Mouse (Mus musculus) right cerebral cortex, postnatal 10 days (tissue): ENCODE results near the gene Dmbx1.
A peak's percentile ranks its signal among the peaks of the same experiment; 100 is the strongest.

Source experiments
- DNase-seq, 2 experiments: peaks; one replicate each; pipeline ENCODE4 v3.0.0; 2021; ENCODE audit warnings: low spot score in 2 of 2

Gene Dmbx1

DNA sequence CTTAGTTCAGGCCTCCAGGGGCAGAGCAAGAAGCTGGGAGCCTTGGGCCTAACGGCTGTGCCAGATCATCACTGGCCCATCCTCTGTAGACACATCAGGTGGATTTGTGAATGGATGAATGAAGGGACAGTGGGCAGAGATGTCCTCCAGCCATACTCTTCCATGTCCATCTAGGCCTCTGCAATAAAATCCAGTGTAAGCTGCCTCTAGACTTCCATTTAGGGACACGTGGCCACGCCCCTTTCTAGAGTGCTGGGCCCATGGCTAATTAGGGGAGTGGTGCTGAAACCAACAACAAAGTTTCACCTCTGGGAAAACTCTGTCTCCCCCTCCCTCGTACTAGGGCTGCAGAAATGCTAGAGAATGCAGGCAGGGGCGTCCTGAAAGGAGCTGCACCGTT lies 49.7 kb downstream of the Dmbx1 start:
- no peak for DNase-seq

GRCm38 (mm10) chr4:115886875-115887274 lies 52.9 kb downstream of the Dmbx1 start:
- DNase-seq = no peak

DNA sequence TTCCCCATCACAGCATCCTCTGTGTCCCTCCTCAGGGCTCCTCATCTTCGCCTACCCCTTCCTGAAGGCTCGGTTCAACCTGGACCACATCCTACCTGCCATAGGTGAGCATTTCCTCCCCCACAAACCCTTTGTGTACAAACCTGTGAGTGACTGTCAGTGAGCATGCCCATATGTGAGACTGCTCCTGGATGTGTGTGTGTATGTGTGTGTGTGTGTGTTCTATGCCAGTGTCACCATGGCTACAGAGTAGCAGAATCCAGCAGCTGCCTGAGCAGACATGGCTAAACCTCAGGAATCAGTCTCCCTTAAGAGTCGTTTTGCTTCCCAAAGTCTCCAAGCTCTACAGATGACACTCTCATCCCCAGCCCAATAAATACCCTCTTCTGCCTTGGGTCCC lies 53.9 kb downstream of the Dmbx1 start:
- DNase-seq = peak; percentile 72 to 84

GRCm38 (mm10) chr4:115884022-115884421 lies 55.7 kb downstream of the Dmbx1 start, which contains the start of gene Kncn:
Kncn (plus strand) TSS chr4:115884400.
- no peak for DNase-seq

- no peak for DNase-seq
These were observed 57.5 kb downstream of the Dmbx1 start for GRCm38 (mm10) chr4:115882195-115882594.

DNA sequence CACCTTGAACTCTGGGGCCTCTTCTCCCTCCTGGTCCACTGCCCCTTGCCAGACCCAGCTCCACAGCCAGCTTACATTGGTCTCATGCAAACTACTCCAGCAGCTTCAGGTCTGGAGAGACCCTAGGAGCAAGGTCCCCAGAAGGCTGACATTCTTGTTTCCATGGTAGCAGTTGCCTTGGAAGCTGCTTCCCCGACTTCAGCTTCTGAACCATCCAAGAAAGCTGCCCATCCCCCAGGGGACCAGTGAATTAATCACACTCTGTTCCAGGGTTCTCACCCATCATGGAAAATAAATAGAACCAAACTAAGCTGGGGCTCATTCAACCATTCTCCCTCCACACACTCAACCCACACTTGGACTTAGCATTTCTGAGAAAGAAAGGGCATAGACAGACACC lies 58.5 kb downstream of the Dmbx1 start:
- peak; percentile 80 to 81 for DNase-seq

GRCm38 (mm10) chr4:115878828-115879227 lies 60.9 kb downstream of the Dmbx1 start:
- no peak for DNase-seq

DNA sequence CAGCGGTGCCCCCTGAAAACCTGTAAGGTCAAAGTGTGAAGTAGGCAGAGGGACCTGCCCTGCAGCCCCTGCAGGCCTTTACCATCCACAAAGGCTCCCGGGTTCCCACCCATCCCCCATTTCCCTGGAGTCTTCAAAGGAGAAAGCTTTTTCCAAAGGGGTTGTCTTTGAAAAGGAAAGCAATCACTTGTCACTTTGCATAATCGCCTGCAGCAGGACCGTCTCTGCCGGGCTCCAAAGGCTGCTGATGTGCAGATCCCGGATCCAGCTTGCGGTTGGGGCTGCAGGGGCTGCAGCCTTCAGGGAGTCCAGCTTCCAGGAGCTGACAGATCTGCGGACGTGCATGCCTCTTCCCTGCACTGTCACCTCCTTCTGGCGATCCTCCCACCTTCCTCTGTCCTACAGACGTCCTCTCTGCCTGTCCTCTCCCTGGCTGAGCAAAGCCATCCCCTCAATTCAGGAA lies 61.5 kb downstream of the Dmbx1 start:
- DNase-seq = no peak

GRCm38 (mm10) chr4:115873231-115873630 lies 66.5 kb downstream of the Dmbx1 start:
- DNase-seq = no peak

DNA sequence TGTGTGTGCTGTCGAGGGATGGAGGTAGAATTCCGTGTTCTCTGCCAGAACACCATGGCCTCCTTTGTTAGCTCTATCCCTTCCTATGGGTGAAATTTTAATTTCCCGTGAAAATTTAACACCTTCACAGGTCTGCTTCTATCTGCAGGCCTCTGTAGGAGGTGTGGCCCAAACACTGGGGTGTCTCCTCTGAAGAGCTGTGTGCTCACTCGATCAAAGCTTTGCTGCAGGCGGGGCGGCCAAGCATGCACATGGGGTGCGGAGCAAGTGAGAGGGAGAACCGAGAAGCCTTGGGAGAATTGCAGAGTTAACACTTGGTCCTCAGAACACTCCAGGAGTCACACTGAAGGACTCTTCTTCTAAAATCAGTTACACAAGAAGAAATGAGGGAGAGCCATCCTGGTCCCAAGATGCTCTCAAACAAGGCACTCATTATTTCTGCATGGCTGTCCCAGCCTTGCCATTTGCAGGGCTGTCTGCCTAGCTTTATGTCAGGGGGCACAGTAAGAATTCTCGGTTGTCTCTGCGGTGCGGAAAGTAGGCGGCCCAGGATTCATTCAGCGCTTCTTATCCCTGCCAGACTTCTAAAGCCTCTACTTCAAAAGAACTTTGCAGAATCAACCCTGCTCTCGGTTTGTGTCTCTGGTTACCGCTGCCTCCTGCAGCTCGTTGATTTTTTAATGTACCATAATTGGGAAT lies 70.1 kb downstream of the Dmbx1 start:
- DNase-seq = no peak
